Mouse (Mus musculus) cerebellum, adult 11 months (tissue): ENCODE data around the gene Atp11a.

Experiments
- DNase-seq: peaks from one replicate; pipeline ENCODE4 v3.0.0; 2022

The Atp11a gene

GRCm38 (mm10) chr8:12756391-12757157 is at the start of gene Atp11a:
Gene Atp11a, plus strand, starts transcription at chr8:12757014.
- DNase-seq, result peak; percentile 71

- no peak for DNase-seq
Measured at GRCm38 (mm10) chr8:12711623-12712022, 45.2 kb upstream of the Atp11a start.

- no peak for DNase-seq
Measured at GRCm38 (mm10) chr8:12715861-12716585, 40.8 kb upstream of the Atp11a start.

GRCm38 (mm10) chr8:12719091-12719490 is 37.7 kb upstream of the Atp11a start:
- no peak for DNase-seq

GRCm38 (mm10) chr8:12728644-12729043 is 28.2 kb upstream of the Atp11a start:
- no peak for DNase-seq

GRCm38 (mm10) chr8:12730780-12731179 is 26.0 kb upstream of the Atp11a start:
- no peak for DNase-seq

- DNase-seq, result no peak
Measured at GRCm38 (mm10) chr8:12732431-12732830, 24.4 kb upstream of the Atp11a start.

- no peak for DNase-seq
Measured at GRCm38 (mm10) chr8:12739113-12739512, 17.7 kb upstream of the Atp11a start.

GRCm38 (mm10) chr8:12743390-12743789 is 13.4 kb upstream of the Atp11a start:
- no peak for DNase-seq

- no peak for DNase-seq
Measured at GRCm38 (mm10) chr8:12748183-12748582, 8.6 kb upstream of the Atp11a start.

- DNase-seq, result no peak
Measured at GRCm38 (mm10) chr8:12749116-12749515, 7.7 kb upstream of the Atp11a start.

GRCm38 (mm10) chr8:12753054-12753453 is 3.8 kb upstream of the Atp11a start:
- no peak for DNase-seq

- no peak for DNase-seq
Measured at GRCm38 (mm10) chr8:12754115-12754514, 2.7 kb upstream of the Atp11a start.

- DNase-seq, result no peak
Measured at GRCm38 (mm10) chr8:12755312-12755711, 1.5 kb upstream of the Atp11a start.

- no peak for DNase-seq
Measured at GRCm38 (mm10) chr8:12755826-12756225, 988 bp upstream of the Atp11a start.

GRCm38 (mm10) chr8:12757231-12757940 is 572 bp downstream of the Atp11a start:
- peak; percentile 47 for DNase-seq

- DNase-seq, result no peak
Measured at GRCm38 (mm10) chr8:12759963-12760362, 3.1 kb downstream of the Atp11a start.

- DNase-seq, result no peak
Measured at GRCm38 (mm10) chr8:12761873-12762272, 5.1 kb downstream of the Atp11a start.

- DNase-seq, result no peak
Measured at GRCm38 (mm10) chr8:12763565-12764108, 6.8 kb downstream of the Atp11a start.

GRCm38 (mm10) chr8:12764971-12765370 is 8.2 kb downstream of the Atp11a start:
- DNase-seq, result no peak

GRCm38 (mm10) chr8:12767176-12767575 is 10.4 kb downstream of the Atp11a start:
- no peak for DNase-seq

GRCm38 (mm10) chr8:12768747-12769146 is 11.9 kb downstream of the Atp11a start:
- no peak for DNase-seq

GRCm38 (mm10) chr8:12769296-12769695 is 12.5 kb downstream of the Atp11a start:
- no peak for DNase-seq
